Mouse (Mus musculus): ENCODE measurements at regions not wholly inside any gene's neighbourhood (a gene's known extent, or its start where the extent isn't known, plus 50 kb on each side); places are given as distances from the start of the nearest gene placed in this dataset.

GRCm38 (mm10) chr12:10571643-10572377, 181.2 kb downstream of the Rdh14 start:
- DNase-seq (ENCODE audit: extremely low read depth, insufficient read length, low spot score): no peak

- no peak for DNase-seq (ENCODE audit: extremely low read depth, insufficient read length, low spot score)
Measured at GRCm38 (mm10) chr12:10572378-10572650, 181.7 kb downstream of the Rdh14 start.

GRCm38 (mm10) chr12:10573381-10573780, 182.8 kb downstream of the Rdh14 start:
- DNase-seq (ENCODE audit: extremely low read depth, insufficient read length, low spot score): no peak

- no peak for DNase-seq (ENCODE audit: extremely low read depth, insufficient read length, low spot score)
Measured at GRCm38 (mm10) chr12:10582840-10583614, 192.5 kb downstream of the Rdh14 start.

- no peak for DNase-seq (ENCODE audit: extremely low read depth, insufficient read length, low spot score)
Measured at GRCm38 (mm10) chr12:10584026-10584425, 193.5 kb downstream of the Rdh14 start.

GRCm38 (mm10) chr12:10589537-10589936, 199.0 kb downstream of the Rdh14 start:
- DNase-seq (ENCODE audit: extremely low read depth, insufficient read length, low spot score): peak; percentile 67

GRCm38 (mm10) chr12:10597976-10598746, 207.6 kb downstream of the Rdh14 start:
- DNase-seq (ENCODE audit: extremely low read depth, insufficient read length, low spot score): no peak

- no peak for DNase-seq (ENCODE audit: extremely low read depth, insufficient read length, low spot score)
Measured at GRCm38 (mm10) chr12:10600111-10600510, 209.5 kb downstream of the Rdh14 start.

GRCm38 (mm10) chr12:10618319-10618718, 227.7 kb downstream of the Rdh14 start:
- DNase-seq (ENCODE audit: extremely low read depth, insufficient read length, low spot score): no peak

- DNase-seq (ENCODE audit: extremely low read depth, insufficient read length, low spot score): no peak
Measured at GRCm38 (mm10) chr12:10620541-10620940, 230.0 kb downstream of the Rdh14 start.

GRCm38 (mm10) chr12:10638591-10638990, 248.0 kb downstream of the Rdh14 start:
- no peak for DNase-seq (ENCODE audit: extremely low read depth, insufficient read length, low spot score)

GRCm38 (mm10) chr12:10654466-10655184, 264.1 kb downstream of the Rdh14 start:
- no peak for DNase-seq (ENCODE audit: extremely low read depth, insufficient read length, low spot score)

GRCm38 (mm10) chr12:10655185-10655544, 264.6 kb downstream of the Rdh14 start:
- DNase-seq (ENCODE audit: extremely low read depth, insufficient read length, low spot score): no peak

GRCm38 (mm10) chr12:10658826-10659225, 268.3 kb downstream of the Rdh14 start:
- DNase-seq (ENCODE audit: extremely low read depth, insufficient read length, low spot score): no peak

GRCm38 (mm10) chr12:10686747-10687146, 296.2 kb downstream of the Rdh14 start:
- DNase-seq (ENCODE audit: extremely low read depth, insufficient read length, low spot score): no peak

Measured in 3134 (cell line).